Mouse (Mus musculus) retina, postnatal 7 days (tissue): Measurements from ENCODE around the gene Alkbh8.
"Not testable (repeated sequence)": the region's sequence is repeated elsewhere in the genome, so short reads cannot be mapped to it uniquely, and the experiment has no call there.

Experiments used
- DNase-seq: peaks from one replicate; pipeline ENCODE4 v3.0.0-alpha.2; 2012; ENCODE audit warnings: low read depth, low spot score

Alkbh8 gene

GRCm38 (mm10) chr9:3334962-3335767, at the start of gene Alkbh8:
Gene Alkbh8, plus strand, starts transcription at chr9:3335140.
- peak; percentile 60 for DNase-seq

- no peak for DNase-seq
Observed at GRCm38 (mm10) chr9:3309292-3309836, 25.6 kb upstream of the Alkbh8 start.

- no peak for DNase-seq
Observed at GRCm38 (mm10) chr9:3310016-3310415, 24.9 kb upstream of the Alkbh8 start.

GRCm38 (mm10) chr9:3327342-3328053, 7.4 kb upstream of the Alkbh8 start:
- not testable (repeated sequence) for DNase-seq

- DNase-seq = no peak
Observed at GRCm38 (mm10) chr9:3328054-3328595, 6.8 kb upstream of the Alkbh8 start.

- DNase-seq = no peak
Observed at GRCm38 (mm10) chr9:3330319-3330718, 4.6 kb upstream of the Alkbh8 start.

- DNase-seq = no peak
Observed at GRCm38 (mm10) chr9:3330737-3331384, 4.1 kb upstream of the Alkbh8 start.

GRCm38 (mm10) chr9:3336661-3337060, 1.7 kb downstream of the Alkbh8 start:
- DNase-seq = no peak

- no peak for DNase-seq
Observed at GRCm38 (mm10) chr9:3345136-3345535, 10.2 kb downstream of the Alkbh8 start.

- no peak for DNase-seq
Observed at GRCm38 (mm10) chr9:3345967-3346366, 11.0 kb downstream of the Alkbh8 start.

- no peak for DNase-seq
Observed at GRCm38 (mm10) chr9:3350056-3350455, 15.1 kb downstream of the Alkbh8 start.

- DNase-seq = not testable (repeated sequence)
Observed at GRCm38 (mm10) chr9:3376323-3376722, 41.4 kb downstream of the Alkbh8 start.

- peak; percentile 81 for DNase-seq
Observed at GRCm38 (mm10) chr9:3403251-3404208, 68.6 kb downstream of the Alkbh8 start, which contains the start of gene Cwf19l2. Gene Cwf19l2, plus strand, starts transcription at chr9:3403592.

GRCm38 (mm10) chr9:3404372-3404771, 69.4 kb downstream of the Alkbh8 start:
- peak; percentile 11 for DNase-seq

GRCm38 (mm10) chr9:3439555-3440300, 104.8 kb downstream of the Alkbh8 start:
- DNase-seq = not testable (repeated sequence)
